Mouse (Mus musculus) lung, embryonic 15.5 days (tissue): ENCODE measurements around the gene Me3. TPM values are rescaled to one million over a fixed set of nuclear protein-coding genes. Genes with fewer than 3 reads are reported as not detected.

Experiments
- ATAC-seq: fragments of 200-750 bp; cut with Nextera tagmentation; 2 replicates; pipeline ENCODE4 v1.8.0; 2017; ENCODE audit warnings: moderate number of reproducible peaks, borderline replicate concordance; ENCODE audit not compliant: low FRiP score, low TSS enrichment; ENCODE audit errors: extremely low read depth
- H3K27ac ChIP-seq: fragments of 300-500 bp; sonication (generic); 2 replicates; pipeline ENCODE4 v1.5.1; 2015; ENCODE audit warnings: moderate library complexity, mild to moderate bottlenecking, inconsistent platforms
- H3K27me3 ChIP-seq: fragments of 300-500 bp; sonication (generic); 2 replicates; pipeline ENCODE4 v1.6.1; 2015; ENCODE audit warnings: inconsistent platforms
- H3K36me3 ChIP-seq: fragments of 300-500 bp; sonication (generic); 2 replicates; pipeline ENCODE4 v1.6.1; 2015; ENCODE audit warnings: inconsistent platforms
- H3K4me1 ChIP-seq: fragments of 300-500 bp; sonication (generic); 2 replicates; pipeline ENCODE4 v1.6.1; 2015; ENCODE audit warnings: inconsistent platforms
- H3K4me2 ChIP-seq: fragments of 300-500 bp; sonication (generic); 2 replicates; pipeline ENCODE4 v1.6.1; 2015; ENCODE audit warnings: inconsistent platforms, mild to moderate bottlenecking, moderate library complexity
- H3K4me3 ChIP-seq: fragments of 300-500 bp; sonication (generic); 2 replicates; pipeline ENCODE4 v1.5.1; 2015; ENCODE audit warnings: mild to moderate bottlenecking, inconsistent platforms
- H3K9ac ChIP-seq: fragments of 300-500 bp; sonication (generic); 2 replicates; pipeline ENCODE4 v1.6.1; 2015; ENCODE audit warnings: inconsistent platforms
- H3K9me3 ChIP-seq: fragments of 300-500 bp; sonication (generic); 2 replicates; pipeline ENCODE4 v1.6.1; 2016; ENCODE audit warnings: inconsistent platforms
- WGBS: fragments of 180-500 bp; shearing (Covaris S2); methylation state at CpG from one replicate; pipeline ENCODE4 v1.1.7; 2015; 5-methylcytosine and 5-hydroxymethylcytosine counted together
- polyA plus RNA-seq: library from polyadenylated mRNA; unstranded; fragments of >200 nt; fragmentation: Nextera tagmentation; extraction: Ambion mirVana; gene quantifications from 2 replicates; pipeline ENCODE4 v1.2.1, GENCODE M21; 2015

Gene Me3
- polyA plus RNA-seq, 1 experiment from 2014 or later: 1.9 TPM

- no peak overlapping the region for H3K27ac ChIP-seq
- WGBS: 58% methylated on average over 4 of the region's 4 CpGs
- peaks cover 7% of the 10 kb centered on the region; the same call in 1 of the 2 replicates for H3K4me1 ChIP-seq
- no peak overlapping the region for H3K4me2 ChIP-seq
- no peak for ATAC-seq
- H3K9me3 ChIP-seq: no peaks in the 10 kb centered on the region
- no peaks in the 10 kb centered on the region for H3K36me3 ChIP-seq
- H3K27me3 ChIP-seq: peaks cover 4% of the 10 kb centered on the region; the same call in 1 of the 2 replicates
- H3K4me3 ChIP-seq: no peak overlapping the region
- H3K9ac ChIP-seq: no peak overlapping the region
Measured at GRCm38 (mm10) chr7:89629006-89629405, 3.2 kb upstream of the Me3 start.

DNA sequence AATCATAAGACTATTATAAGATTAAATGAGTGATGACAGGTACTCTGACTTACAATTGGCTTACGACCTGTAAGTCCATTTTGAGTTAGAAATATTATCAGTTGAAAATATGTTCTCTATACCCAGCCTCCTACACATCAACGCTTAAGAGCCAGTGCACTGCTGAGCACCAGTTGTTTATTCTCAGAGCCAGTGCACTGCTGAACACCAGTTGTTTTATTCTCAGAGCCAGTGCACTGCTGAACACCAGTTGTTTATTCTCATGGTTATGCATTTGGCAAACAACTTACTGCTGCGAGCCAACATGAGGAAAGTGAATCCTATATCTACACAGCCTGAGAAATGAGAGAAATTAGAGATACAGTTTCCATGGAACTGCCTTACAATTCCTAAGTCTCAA is 2.3 kb upstream of the Me3 start:
- Histone ChIP-seq H3K4me1 (peaks cover 7% of the 10 kb centered on the region; the same call in 1 of the 2 replicates), H3K4me3 (no peak overlapping the region), H3K9ac (no peak overlapping the region), H3K9me3 (no peaks in the 10 kb centered on the region), H3K27ac (no peak overlapping the region), H3K4me2 (no peak overlapping the region), H3K36me3 (no peaks in the 10 kb centered on the region), H3K27me3 (peaks cover 4% of the 10 kb centered on the region; the same call in 1 of the 2 replicates)
- WGBS: 46% methylated on average over 3 of the region's 3 CpGs
- ATAC-seq: peak; percentile 71; the same call in 1 of the 2 replicates

DNA sequence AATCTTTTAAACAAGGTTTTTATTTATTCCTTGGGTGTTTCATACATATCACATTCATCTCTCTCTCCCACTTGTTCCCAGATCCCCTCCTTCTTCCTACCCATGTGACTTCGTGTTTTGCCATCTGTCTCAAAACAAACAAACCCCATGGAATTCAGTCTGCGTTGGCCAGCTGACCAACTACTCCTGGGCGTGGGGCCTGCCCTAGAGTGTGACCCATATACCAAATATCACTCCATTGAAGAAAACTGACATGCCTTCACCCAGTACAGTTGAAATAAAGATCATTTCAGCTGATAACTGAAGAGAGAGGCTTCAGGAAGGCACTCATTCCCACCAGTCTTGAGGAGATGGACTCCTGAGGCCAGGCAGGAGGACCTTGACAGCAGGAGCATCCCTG is 1.4 kb upstream of the Me3 start:
- Histone ChIP-seq H3K4me1 (peaks cover 7% of the 10 kb centered on the region; the same call in 1 of the 2 replicates), H3K9me3 (no peaks in the 10 kb centered on the region), H3K36me3 (no peaks in the 10 kb centered on the region), H3K27me3 (peaks cover 4% of the 10 kb centered on the region; the same call in 1 of the 2 replicates), H3K4me3 (no peak overlapping the region), H3K4me2 (no peak overlapping the region), H3K9ac (no peak overlapping the region), H3K27ac (no peak overlapping the region)
- no peak for ATAC-seq
- 40% methylated on average over 3 of the region's 3 CpGs for WGBS

DNA sequence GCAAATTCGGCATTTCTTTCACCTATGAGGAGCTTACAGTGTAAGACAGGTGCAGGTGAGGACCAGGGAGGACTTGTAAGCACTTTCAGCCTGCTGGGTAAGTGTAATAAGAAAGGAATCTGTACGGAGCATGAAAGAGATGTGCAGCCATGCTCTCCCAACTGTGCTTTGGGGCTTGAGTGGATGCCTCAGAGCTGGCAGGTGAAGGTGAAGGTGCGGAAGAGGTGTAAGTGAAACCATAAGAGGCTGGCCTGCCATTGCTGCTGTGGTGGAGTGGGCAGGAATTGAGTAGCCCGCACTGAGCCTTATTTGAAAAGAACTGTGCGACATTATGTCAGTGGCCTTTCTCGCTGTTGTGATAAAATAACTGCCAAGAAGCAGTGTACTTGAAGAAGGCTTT is 8.3 kb downstream of the Me3 start:
- Histone ChIP-seq H3K27me3 (no peaks in the 10 kb centered on the region), H3K36me3 (no peaks in the 10 kb centered on the region), H3K4me1 (peaks cover 11% of the 10 kb centered on the region; the same call in 1 of the 2 replicates), H3K4me3 (no peak overlapping the region), H3K9me3 (no peaks in the 10 kb centered on the region), H3K4me2 (no peak overlapping the region; the same call in 1 of the 2 replicates), H3K27ac (no peak overlapping the region), H3K9ac (no peak overlapping the region)
- no peak for ATAC-seq
- 51% methylated on average over 6 of the region's 6 CpGs for WGBS

DNA sequence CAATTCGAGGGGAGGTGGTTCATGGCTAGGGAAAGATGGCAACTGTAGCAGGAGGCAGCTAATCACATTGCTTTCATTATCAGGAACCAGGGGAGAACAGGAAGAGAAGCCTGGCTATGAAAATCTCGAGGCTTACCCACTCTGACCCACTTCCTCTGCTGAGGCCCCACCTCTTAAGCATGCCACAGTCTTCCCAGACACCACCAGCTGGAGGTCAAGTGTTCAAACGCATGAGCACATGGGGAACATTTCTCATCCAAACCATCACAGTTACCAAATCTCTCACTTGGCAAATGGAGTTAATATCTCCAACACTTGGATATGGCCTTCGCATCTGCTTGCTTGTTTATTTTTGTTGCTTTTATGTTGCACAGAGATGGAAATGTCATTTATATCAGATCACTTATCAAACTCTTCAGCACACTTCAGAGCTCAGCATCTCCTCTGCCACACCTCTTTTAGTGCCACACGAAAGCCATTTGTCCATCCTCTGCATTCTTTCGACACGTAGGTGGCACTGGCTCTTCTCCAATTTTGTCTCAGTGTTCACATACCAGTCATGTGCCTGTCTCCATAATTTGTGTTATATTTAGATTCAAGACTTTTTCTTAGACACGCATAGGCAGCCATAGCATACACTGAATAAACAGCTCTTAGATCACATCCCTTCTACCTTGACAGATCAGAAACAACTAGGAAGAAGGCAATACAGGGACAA is 8.9 kb downstream of the Me3 start:
- Histone ChIP-seq H3K4me3 (no peak overlapping the region), H3K9me3 (no peaks in the 10 kb centered on the region), H3K4me1 (peaks cover 11% of the 10 kb centered on the region; the same call in 1 of the 2 replicates), H3K27me3 (no peaks in the 10 kb centered on the region), H3K36me3 (no peaks in the 10 kb centered on the region), H3K9ac (no peak overlapping the region), H3K4me2 (no peak overlapping the region; the same call in 1 of the 2 replicates), H3K27ac (no peak overlapping the region)
- 22% methylated on average over 8 of the region's 8 CpGs for WGBS
- ATAC-seq: peak; percentile 74; the same call in 1 of the 2 replicates

DNA sequence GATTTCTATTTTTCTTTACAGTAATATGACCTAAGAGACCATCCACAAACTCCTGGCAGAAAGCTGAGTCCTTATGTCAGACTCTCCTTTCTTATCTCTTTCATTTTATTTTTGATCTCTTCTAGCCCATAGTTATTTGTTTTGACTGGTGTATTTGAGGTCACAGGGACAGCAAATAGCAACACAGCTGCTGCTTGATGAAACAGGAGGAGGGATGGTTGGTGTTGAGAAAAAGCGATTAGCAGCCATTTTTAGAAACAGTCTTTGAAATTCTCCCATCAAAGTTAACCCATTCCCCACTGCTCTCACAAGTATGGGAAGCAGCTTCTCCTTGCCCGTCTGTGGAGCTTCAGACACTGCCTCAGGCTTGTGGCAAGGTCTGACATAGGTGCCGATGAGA is 12.8 kb downstream of the Me3 start:
- Histone ChIP-seq H3K4me1 (peaks cover 8% of the 10 kb centered on the region; the same call in 1 of the 2 replicates), H3K4me3 (no peak overlapping the region), H3K9me3 (no peaks in the 10 kb centered on the region), H3K9ac (no peak overlapping the region), H3K27ac (no peak overlapping the region), H3K4me2 (no peak overlapping the region), H3K27me3 (no peaks in the 10 kb centered on the region), H3K36me3 (no peaks in the 10 kb centered on the region)
- 46% methylated on average over 3 of the region's 3 CpGs for WGBS
- ATAC-seq: no peak

DNA sequence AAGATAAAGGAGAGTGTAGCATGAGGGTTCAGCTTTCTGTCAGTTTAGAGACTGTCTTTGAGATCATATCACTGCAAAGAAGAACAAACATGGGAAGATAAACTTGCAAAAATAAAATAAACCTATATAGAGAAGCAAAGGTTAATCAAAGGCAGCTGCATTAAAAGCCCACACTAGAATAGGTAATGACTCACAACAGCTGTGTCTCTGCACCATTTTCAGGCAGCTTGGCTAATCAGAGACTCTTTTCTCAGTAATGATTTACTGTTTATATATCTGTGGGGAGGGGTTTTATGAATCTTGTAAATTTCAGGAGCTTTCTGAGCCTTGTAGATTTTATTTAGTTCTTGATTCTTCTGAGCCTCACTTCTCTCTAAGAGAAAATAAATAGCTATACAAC is 15.7 kb downstream of the Me3 start:
- Histone ChIP-seq H3K27ac (no peak overlapping the region), H3K27me3 (no peaks in the 10 kb centered on the region), H3K4me3 (no peak overlapping the region), H3K36me3 (no peaks in the 10 kb centered on the region), H3K4me2 (no peak overlapping the region), H3K4me1 (no peaks in the 10 kb centered on the region), H3K9ac (no peak overlapping the region), H3K9me3 (no peaks in the 10 kb centered on the region)
- ATAC-seq: no peak

DNA sequence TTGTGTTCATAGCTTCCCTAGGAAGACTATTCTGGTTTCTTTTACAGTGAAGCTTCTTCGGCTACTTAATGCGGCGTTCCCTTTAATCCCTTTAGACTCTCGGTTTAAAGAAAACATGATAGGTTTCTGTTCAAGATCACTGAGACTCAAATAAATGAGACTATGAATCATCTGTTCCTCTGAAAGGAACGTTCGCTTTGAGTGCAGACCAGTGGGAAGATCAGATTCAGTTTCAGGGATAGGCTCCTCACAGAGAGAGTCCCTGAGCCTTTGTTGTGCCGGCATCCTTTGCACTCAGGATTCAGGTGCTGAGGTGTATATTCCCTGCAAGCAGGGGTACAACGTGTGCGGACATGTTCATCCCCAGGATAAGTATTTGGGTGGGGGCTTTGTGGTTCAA is 25.0 kb downstream of the Me3 start:
- no peaks in the 10 kb centered on the region for H3K9me3 ChIP-seq
- no peaks in the 10 kb centered on the region for H3K36me3 ChIP-seq
- H3K27me3 ChIP-seq: no peaks in the 10 kb centered on the region
- no peaks in the 10 kb centered on the region for H3K4me1 ChIP-seq
- no peak for ATAC-seq
- 83% methylated on average over 9 of the region's 9 CpGs for WGBS
- no peak overlapping the region for H3K4me3 ChIP-seq
- no peak overlapping the region for H3K9ac ChIP-seq
- H3K4me2 ChIP-seq: no peak overlapping the region
- H3K27ac ChIP-seq: no peak overlapping the region

DNA sequence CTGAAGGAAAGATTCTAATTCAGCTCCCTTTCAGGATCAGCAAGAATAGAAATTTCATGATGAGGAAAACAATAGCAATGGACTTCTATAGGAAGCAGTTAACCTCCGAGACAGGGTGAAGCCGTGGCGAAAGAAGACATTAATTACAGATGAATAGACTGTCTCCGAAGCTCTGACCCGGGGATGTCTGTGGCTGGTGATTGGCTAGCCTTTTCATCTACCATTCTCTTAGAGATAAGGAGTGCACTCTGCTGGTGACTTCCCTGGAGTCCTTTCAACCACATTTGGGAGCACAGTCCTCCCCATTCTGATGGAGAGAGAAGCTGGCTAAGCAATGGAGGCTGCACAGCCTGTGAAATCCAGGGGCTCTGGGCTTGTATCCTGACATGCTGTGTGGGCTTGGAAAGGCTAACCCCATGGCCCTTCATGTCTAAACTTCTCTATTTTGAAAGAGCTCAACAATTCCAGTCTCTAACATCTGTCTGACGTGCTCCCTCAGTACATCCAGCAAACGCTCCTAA is 25.6 kb downstream of the Me3 start:
- Histone ChIP-seq H3K27me3 (no peaks in the 10 kb centered on the region), H3K9me3 (no peaks in the 10 kb centered on the region), H3K4me1 (no peaks in the 10 kb centered on the region), H3K36me3 (no peaks in the 10 kb centered on the region), H3K4me3 (no peak overlapping the region), H3K4me2 (no peak overlapping the region), H3K27ac (no peak overlapping the region), H3K9ac (no peak overlapping the region)
- ATAC-seq: no peak
- WGBS: 47% methylated on average over 7 of the region's 7 CpGs

GRCm38 (mm10) chr7:89664197-89664596 is 32.0 kb downstream of the Me3 start:
- Histone ChIP-seq H3K4me1 (no peaks in the 10 kb centered on the region), H3K4me3 (no peak overlapping the region), H3K9ac (no peak overlapping the region), H3K27me3 (no peaks in the 10 kb centered on the region), H3K4me2 (no peak overlapping the region), H3K9me3 (no peaks in the 10 kb centered on the region), H3K36me3 (no peaks in the 10 kb centered on the region), H3K27ac (no peak overlapping the region)
- 66% methylated on average over 5 of the region's 5 CpGs for WGBS
- ATAC-seq: no peak

GRCm38 (mm10) chr7:89666361-89666760 is 34.2 kb downstream of the Me3 start:
- H3K36me3 ChIP-seq: no peaks in the 10 kb centered on the region
- no peaks in the 10 kb centered on the region for H3K4me1 ChIP-seq
- no peak overlapping the region for H3K27ac ChIP-seq
- H3K27me3 ChIP-seq: no peaks in the 10 kb centered on the region
- no peaks in the 10 kb centered on the region for H3K9me3 ChIP-seq
- H3K4me3 ChIP-seq: no peak overlapping the region
- WGBS: 81% methylated on average over 3 of the region's 3 CpGs
- ATAC-seq: no peak
- H3K9ac ChIP-seq: no peak overlapping the region
- no peak overlapping the region for H3K4me2 ChIP-seq

- no peaks in the 10 kb centered on the region for H3K27me3 ChIP-seq
- 82% methylated on average over 4 of the region's 4 CpGs for WGBS
- no peaks in the 10 kb centered on the region for H3K4me1 ChIP-seq
- no peaks in the 10 kb centered on the region for H3K9me3 ChIP-seq
- no peak for ATAC-seq
- H3K4me2 ChIP-seq: no peak overlapping the region
- no peak overlapping the region for H3K4me3 ChIP-seq
- H3K36me3 ChIP-seq: no peaks in the 10 kb centered on the region
- H3K9ac ChIP-seq: no peak overlapping the region
- no peak overlapping the region for H3K27ac ChIP-seq
Measured at GRCm38 (mm10) chr7:89667570-89667969, 35.4 kb downstream of the Me3 start.
